Mouse (Mus musculus) gastrocnemius, postnatal 36 days (tissue): Measurements from ENCODE around the gene Higd1c. TPM values are rescaled to one million over a fixed set of nuclear protein-coding genes. Genes with fewer than 3 reads are reported as not detected.
"Not testable (repeated sequence)": the region's sequence is repeated elsewhere in the genome, so short reads cannot be mapped to it uniquely, and the experiment has no call there.

Source experiments
- DNase-seq, 2 experiments: peaks; one replicate each; pipeline ENCODE4 v3.0.0; 2022
- intact Hi-C: fragments of 180-260 bp; cut with DNase I; formaldehyde crosslinking; loops from one replicate; pipeline ENCODE4 v1.15.1; 2025
- long read RNA-seq, 2 experiments: library from polyadenylated mRNA; stranded (forward); transcript quantifications; one replicate each; pipeline ENCODE4 v2.0.0; 2021
- total RNA-seq, 2 experiments: library from RNA; stranded (reverse); gene quantifications; 2 replicates each; pipeline ENCODE4 v1.2.3; 2021

The Higd1c gene
- not detected for total RNA-seq
- long read RNA-seq, experiment 1: 0 reads
- long read RNA-seq, experiment 2: 0 reads

DNA sequence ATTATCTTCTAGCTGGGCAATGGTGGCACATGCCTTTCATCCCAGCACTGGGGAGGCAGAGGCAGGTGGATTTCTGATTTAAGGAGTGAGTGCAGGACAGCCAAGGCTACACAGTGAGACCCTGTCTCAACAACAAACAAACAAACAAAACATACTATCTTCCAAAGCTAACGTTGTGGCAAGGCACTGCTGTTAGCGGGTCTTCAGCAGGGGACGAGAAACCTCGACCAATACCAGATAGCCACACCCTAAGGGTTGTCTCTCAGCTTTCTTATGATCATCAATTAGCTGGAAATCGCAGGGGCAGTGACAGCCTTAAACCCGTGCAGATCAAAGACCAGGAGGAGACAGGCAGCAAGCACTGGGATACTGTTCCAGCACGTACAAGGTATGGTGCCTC, at the start of gene Higd1c:
Gene Higd1c (plus strand): TSS at position 301 of the 400 bp plus-strand sequence.
- intact Hi-C loops: no loop called here

DNA sequence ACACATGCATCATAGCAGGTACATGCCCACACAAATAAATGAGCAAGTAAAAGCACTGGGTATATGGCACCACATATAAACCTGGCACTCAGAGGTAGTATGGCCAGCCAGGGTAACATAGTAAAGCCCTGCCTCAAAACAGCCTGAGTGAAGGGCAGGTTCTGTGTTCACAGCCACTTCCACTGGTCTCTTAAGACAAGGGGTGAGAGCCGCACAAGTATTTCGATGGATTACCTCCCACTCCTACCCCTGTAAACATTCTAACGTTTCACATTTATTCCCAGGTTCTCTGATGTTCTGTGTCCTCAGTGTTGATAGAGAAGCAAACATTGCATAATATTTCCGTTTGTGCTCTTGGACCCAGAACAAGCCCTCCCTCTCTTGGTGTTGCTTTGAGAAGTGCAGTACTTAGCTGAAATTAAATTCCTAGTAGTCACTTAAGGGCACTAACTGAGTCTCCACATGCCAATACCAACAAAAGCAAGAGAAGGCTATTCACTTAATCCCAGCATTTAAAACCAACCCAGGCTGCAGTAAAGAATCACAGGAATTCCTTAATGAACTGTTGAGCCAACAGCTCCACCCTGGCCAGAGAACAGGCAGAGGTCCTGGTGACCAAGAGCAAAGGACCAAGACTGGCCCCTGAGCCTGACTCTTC, 46.2 kb upstream of the Higd1c start:
- intact Hi-C loops: loop anchor here (5.0 kb wide), 1 partner anchor 51 kb away; no protein-coding TSS in a partner anchor
- DNase-seq: not testable (repeated sequence)

More for the DNA sequence above, at the start of gene Higd1c:
- DNase-seq: no peak

GRCm38 (mm10) chr15:100319884-100320283, 44.5 kb upstream of the Higd1c start:
- no peak for DNase-seq
- intact Hi-C loops: loop anchor here (5.0 kb wide), 1 partner anchor 53 kb away; no protein-coding TSS in a partner anchor

- intact Hi-C loops: no loop called here
- DNase-seq: no peak
Measured at GRCm38 (mm10) chr15:100320295-100320905, 43.9 kb upstream of the Higd1c start.

DNA sequence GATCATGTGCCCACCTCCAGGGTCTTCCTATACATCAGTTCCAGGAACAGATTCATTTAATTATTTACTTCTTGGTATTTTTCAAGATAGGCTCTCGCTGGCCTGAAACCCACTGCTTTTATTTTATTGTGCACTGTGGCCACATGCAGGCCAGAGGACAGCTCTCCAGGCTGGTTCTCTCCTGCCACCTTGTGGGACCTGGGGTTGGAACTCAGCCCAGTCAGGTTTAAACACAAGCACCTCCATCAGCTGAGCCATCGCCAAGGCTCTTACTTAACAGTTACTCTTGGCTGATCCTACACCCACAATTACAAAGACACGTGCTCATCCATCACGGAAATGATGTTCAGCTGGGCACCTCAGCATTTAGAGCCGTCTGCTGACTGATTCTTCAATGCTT, 43.2 kb upstream of the Higd1c start:
- intact Hi-C loops: no loop called here
- DNase-seq: peak in 1 of 2 experiments; percentile 28

DNA sequence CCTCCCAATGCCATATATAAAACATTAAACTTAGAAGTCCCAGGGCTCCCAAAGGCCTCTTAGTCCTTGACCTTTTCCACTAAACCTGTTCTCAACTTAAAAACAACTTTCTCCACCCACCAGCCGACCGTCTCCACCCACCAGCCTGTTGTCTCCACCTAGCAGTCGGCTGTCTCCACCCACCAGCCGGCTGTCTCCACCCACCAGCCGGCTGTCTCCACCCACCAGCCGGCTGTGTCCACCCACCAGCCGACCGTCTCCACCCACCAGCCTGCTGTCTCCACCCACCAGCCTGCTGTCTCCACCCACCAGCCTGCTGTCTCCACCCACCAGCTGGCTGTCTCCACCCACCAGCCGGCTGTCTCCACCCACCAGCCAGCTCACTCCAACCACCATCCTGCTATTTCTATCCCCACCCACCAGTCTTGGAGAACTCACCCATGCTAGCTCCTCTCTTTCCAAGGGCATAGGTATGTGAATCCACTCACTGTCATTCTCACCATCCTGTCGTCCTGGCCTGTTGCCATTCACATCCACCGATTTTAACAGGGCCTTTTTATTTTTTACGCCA, 40.2 kb upstream of the Higd1c start:
- intact Hi-C loops: no loop called here
- DNase-seq: no peak

DNA sequence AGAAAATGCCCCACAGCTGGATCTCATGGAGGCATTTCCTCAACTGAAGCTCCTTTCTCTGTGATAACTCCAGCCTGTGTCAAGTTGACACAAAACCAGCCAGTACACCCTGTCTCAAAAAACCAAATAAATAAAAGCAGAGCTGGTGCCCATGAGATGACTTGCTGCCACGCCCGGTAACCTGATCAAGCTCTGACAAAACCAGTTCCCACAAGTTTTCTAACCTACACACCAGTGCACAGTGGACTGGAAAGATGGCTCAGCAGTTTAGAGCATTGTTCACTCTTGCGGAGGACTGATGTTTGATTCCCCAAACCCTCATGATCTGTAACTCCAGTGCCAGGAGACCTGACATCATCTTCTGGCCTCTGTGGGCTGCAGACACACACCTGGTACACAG, 39.1 kb upstream of the Higd1c start:
- intact Hi-C loops: no loop called here
- no peak for DNase-seq

DNA sequence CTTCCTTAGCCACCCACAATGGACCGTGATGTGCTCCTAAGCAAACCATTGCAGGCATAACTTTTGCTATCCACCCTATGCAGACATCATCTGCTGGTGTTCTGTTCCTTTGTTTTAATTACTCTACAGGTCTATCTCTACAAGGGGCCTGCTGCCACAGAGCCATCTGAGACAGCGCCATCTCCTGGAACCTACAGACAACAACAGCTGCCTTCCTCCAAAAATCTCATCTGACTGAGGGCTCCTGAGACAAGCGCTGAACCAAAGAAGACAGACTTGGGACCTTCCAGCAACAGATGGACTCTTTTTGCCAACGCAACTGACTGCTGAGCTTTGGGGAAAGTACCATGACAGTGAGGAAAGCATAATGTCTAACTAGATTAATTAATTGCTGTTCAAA, 36.3 kb upstream of the Higd1c start:
- DNase-seq, intact Hi-C loops: not testable (repeated sequence)

- DNase-seq, intact Hi-C loops: not testable (repeated sequence)
Measured at GRCm38 (mm10) chr15:100329336-100329735, 35.0 kb upstream of the Higd1c start.

GRCm38 (mm10) chr15:100330739-100331138, 33.6 kb upstream of the Higd1c start:
- no peak for DNase-seq

DNA sequence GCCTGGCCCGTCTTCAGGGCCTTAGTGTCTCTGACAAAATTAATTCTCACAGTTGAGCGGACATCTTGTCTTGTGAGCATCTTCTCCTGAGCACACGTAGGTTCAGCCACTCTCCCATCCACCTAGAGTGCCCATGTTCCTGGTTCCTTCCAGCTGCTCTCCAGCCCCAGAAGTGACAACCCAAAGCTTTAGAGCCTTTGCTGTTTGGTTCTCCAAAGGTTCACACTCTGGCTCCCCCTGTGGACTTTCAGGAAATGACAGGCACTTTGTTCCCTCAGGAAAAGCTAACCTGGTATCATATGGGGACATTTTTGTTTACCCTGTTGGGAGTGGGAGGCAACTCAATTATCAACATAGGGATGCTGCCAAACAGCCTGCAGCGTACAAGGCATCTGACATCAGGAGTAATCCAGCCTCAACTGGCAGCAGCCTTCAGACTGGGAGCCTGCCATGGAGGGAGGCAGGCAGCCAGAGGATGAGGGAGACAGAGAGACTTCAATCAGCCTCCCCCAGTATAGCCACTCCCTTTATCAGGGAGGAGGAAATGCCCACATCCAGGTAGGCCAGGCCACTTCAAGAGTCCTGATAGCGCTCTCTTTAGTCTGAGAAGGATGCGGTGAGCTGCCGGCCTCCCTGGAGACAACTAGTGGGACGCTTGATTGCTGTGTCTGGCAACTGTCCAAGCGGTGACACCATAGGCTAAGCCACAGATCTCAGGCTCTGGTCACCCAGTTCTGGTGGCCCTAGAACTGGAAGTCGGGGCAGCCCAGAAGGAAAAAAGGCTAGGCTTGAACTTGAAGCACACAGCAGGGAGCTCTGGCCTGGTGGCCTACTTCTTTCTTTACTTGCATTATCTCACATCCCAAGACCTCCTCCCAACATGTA, 32.0 kb upstream of the Higd1c start:
- DNase-seq, intact Hi-C loops: not testable (repeated sequence)

More at GRCm38 (mm10) chr15:100330739-100331138, 33.6 kb upstream of the Higd1c start:
- intact Hi-C loops: no loop called here

GRCm38 (mm10) chr15:100334629-100335028, 29.7 kb upstream of the Higd1c start, which contains the start of gene Mettl7a3:
TSS of gene Mettl7a3 (plus strand) at chr15:100334929.
- no peak for DNase-seq
- intact Hi-C loops: no loop called here

DNA sequence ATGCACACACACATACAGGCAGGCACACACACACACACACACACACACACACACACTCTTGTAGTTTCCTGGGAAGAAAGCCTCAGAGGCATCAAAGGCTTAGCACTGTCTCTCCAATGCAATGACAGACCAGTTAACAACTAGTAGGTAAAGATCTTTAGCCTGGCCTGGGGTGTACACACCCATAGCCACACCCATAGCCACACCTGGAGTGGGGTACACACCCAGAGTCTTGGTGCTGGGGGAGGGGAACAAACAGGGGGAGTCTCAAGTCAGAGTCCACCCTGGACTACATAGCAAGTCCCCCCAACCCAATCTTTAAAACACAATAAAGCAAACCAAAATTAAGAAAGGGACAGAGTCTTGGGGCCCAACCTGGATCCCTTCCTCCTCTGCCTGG, 27.0 kb upstream of the Higd1c start:
- DNase-seq, intact Hi-C loops: not testable (repeated sequence)

- DNase-seq: peak in 1 of 2 experiments; percentile 49
- intact Hi-C loops: not testable (repeated sequence)
Measured at GRCm38 (mm10) chr15:100337847-100338246, 26.5 kb upstream of the Higd1c start.

DNA sequence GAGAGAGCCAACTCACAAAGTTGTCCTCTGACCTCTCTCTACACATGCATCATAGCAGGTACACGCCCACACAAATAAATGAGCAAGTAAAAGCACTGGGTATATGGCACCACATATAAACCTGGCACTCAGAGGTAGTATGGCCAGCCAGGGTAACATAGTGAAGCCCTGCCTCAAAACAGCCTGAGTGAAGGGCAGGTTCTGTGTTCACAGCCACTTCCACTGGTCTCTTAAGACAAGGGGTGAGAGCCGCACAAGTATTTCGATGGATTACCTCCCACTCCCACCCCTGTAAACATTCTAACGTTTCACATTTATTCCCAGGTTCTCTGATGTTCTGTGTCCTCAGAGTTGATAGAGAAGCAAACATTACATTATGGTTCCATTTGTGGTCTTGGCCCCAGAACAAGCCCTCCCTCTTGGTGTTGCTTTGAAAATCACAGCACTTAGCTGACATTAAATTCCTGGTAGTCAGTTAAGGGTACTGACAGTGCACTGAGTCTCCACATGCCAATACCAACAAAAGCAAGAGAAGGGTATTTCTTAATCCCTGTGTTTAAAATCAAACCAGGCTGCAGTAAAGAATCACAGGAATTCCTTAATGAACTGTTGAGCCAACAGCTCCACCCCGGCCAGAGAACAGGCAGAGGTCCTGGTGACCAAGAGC, 22.9 kb upstream of the Higd1c start:
- intact Hi-C loops, DNase-seq: not testable (repeated sequence)

DNA sequence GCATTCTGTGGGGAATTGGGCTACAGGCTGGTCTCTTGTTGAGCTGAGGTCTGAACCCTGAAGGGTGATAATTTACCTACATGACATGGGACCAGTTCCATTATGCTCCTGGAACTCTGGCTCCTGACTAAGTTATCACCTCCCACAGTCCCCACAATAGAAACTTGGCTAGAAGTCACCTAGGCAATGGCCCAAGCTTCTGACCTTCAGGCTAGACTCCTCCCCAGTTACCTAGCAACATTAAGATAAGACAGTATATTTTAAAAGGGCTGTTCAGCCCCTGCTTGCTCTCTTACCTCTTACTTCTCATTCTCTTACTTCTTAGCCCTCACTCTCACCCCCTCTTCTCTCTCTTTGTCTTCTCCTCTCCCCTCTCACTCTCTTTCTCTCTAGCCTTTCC, 18.9 kb upstream of the Higd1c start:
- no peak for DNase-seq
- intact Hi-C loops: no loop called here

GRCm38 (mm10) chr15:100346761-100347160, 17.6 kb upstream of the Higd1c start:
- no peak for DNase-seq
- intact Hi-C loops: no loop called here

- intact Hi-C loops: no loop called here
Measured at GRCm38 (mm10) chr15:100349496-100349895, 14.8 kb upstream of the Higd1c start.

DNA sequence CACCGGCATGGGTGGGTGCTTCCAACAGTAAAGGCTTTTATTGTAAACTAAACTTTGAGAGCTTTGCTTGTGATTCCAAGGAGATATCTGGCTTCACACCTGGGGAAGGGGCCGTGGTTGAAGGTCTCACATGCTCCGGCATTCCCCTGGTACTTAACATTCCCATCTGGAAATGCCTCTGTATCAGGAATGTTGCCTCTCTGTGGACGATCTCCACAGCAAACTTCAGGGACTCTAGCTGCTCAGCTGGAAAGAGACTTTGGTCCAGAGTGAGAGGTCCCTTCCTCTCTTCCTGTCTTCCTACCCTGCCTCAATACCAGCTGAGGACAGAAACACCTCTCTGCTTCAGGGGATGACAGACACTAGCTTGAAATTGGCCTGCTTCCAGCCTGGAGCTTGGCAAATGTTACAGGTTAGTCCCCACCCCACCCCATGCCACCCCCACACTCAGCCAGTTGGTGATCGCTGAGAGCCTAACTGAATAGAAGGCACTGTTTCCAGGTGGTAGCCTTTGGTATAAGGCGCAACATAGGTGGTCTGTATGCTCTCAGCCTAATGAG, 12.8 kb upstream of the Higd1c start:
- intact Hi-C loops: no loop called here
- no peak for DNase-seq

More at GRCm38 (mm10) chr15:100349496-100349895, 14.8 kb upstream of the Higd1c start:
- no peak for DNase-seq
